Mouse (Mus musculus): ENCODE measurements around the gene Gc. TPM values are rescaled to one million over a fixed set of nuclear protein-coding genes. Genes with fewer than 3 reads are reported as not detected.

Gc gene
- polyA plus RNA-seq (2012; rRNA removed; ENCODE audit: low replicate concordance): 5.3 TPM in 1 of 2 replicates, not detected in the other

GRCm38 (mm10) chr5:89457554-89458062 is at the start of gene Gc:
TSS of gene Gc (minus strand) at chr5:89457898.

Other genes with a start within 250 kb of the Gc start
- not detected in 2 replicates for gene Npffr2, start 69.5 kb upstream of the Gc start, polyA plus RNA-seq (2012; rRNA removed; ENCODE audit: low replicate concordance)

All from mammary gland, adult 2 months (tissue).